19 mouse cellular contexts compared by ENCODE assay signal in genomic region chr5:136386757-136387156, GRCm38 (mm10).
DNase-seq lines count a peak whose midpoint lies in the region; ATAC-seq and TF ChIP-seq lines count a peak whose summit lies in the region.
"Had no signal": no experiment of that assay in that cellular context is flagged by ENCODE, and none has a peak within 500 bp of the region (broad histone marks: within the 10 kb centered on the region; RNA-seq: fewer than 3 reads in every experiment).

No protein-coding gene starts in this region.

- no peaks in the 10 kb centered on the region for H3K27me3 ChIP-seq in heart, embryonic 15.5 days
- no peaks in the 10 kb centered on the region for H3K27me3 ChIP-seq in heart, adult 2 months (ENCODE audit: control insufficient read depth, insufficient read depth, low read length)
- no peaks in the 10 kb centered on the region for H3K27me3 ChIP-seq in stomach, postnatal 0 days (ENCODE audit: control insufficient read depth, insufficient read depth, low read length)
- H3K27me3 ChIP-seq: embryonic facial prominence, embryonic 12.5 days; forebrain, embryonic 15.5 days; hindbrain, embryonic 13.5 days had no signal

- 38% methylated on average over 2 of the region's 2 CpGs for WGBS in heart, embryonic 15.5 days
- 58% methylated on average over 2 of the region's 2 CpGs for WGBS in heart, adult 2 months
- WGBS in stomach, postnatal 0 days, result 78% methylated on average over 2 of the region's 2 CpGs

- intact Hi-C loops in heart, adult 2 months (cut with DNase I), result no loop called here

- no peak for TF ChIP-seq CTCF in heart, adult 2 months (IDR thresholded peaks at IDR 0.05)
- TF ChIP-seq CTCF in stomach, postnatal 0 days (IDR thresholded peaks at IDR 0.05; ENCODE audit: low read depth), result no peak

- H3K9me3 ChIP-seq in heart, embryonic 15.5 days (replicated peaks), result no peaks in the 10 kb centered on the region
- no peaks in the 10 kb centered on the region for H3K9me3 ChIP-seq in stomach, postnatal 0 days (ENCODE audit: control insufficient read depth, low read length)
- H3K9me3 ChIP-seq: embryonic facial prominence, embryonic 12.5 days; forebrain, embryonic 15.5 days; hindbrain, embryonic 13.5 days had no signal

- H3K36me3 ChIP-seq in heart, embryonic 15.5 days, result no peaks in the 10 kb centered on the region
- no peaks in the 10 kb centered on the region for H3K36me3 ChIP-seq in heart, adult 2 months (ENCODE audit: control insufficient read depth, insufficient read depth, low read length)
- no peaks in the 10 kb centered on the region for H3K36me3 ChIP-seq in stomach, postnatal 0 days (ENCODE audit: control insufficient read depth, insufficient read depth, low read length)
- H3K36me3 ChIP-seq: embryonic facial prominence, embryonic 12.5 days; forebrain, embryonic 15.5 days; hindbrain, embryonic 13.5 days had no signal

- peak overlapping the region; percentile 27; the same call in 1 of the 2 replicates for H3K27ac ChIP-seq in heart, embryonic 15.5 days
- no peak overlapping the region for H3K27ac ChIP-seq in heart, adult 2 months
- no peak overlapping the region for H3K27ac ChIP-seq in stomach, postnatal 0 days (replicated peaks)
- H3K27ac ChIP-seq: embryonic facial prominence, embryonic 12.5 days; forebrain, embryonic 15.5 days; hindbrain, embryonic 13.5 days; hindbrain, postnatal 0 days had no signal

- H3K9ac ChIP-seq in heart, embryonic 15.5 days, result no peak overlapping the region
- H3K9ac ChIP-seq in heart, adult 2 months (ENCODE audit: low read depth, low read length), result no peak overlapping the region
- no peak overlapping the region for H3K9ac ChIP-seq in stomach, postnatal 0 days (ENCODE audit: low read length)
- H3K9ac ChIP-seq: embryonic facial prominence, embryonic 12.5 days; forebrain, embryonic 15.5 days; hindbrain, embryonic 13.5 days had no signal

- TF ChIP-seq POLR2A in heart, adult 2 months (IDR thresholded peaks at IDR 0.05; ENCODE audit: insufficient read depth, low read depth, low read length), result no peak

- no peak overlapping the region for H3K4me2 ChIP-seq in heart, embryonic 15.5 days
- H3K4me2 ChIP-seq in stomach, postnatal 0 days (replicated peaks; ENCODE audit: low read depth), result no peak overlapping the region
- H3K4me2 ChIP-seq: embryonic facial prominence, embryonic 12.5 days; forebrain, embryonic 15.5 days; heart, embryonic 11.5 days; hindbrain, embryonic 13.5 days had no signal

- TF ChIP-seq EP300 in heart, adult 2 months (IDR thresholded peaks at IDR 0.05; ENCODE audit: insufficient read depth, low read depth, low read length), result no peak
- no peak for TF ChIP-seq EP300 in stomach, postnatal 0 days (optimal IDR thresholded peaks at IDR 0.05)

- DNase-seq in adrenal gland, adult (ENCODE audit: inconsistent age in 2 of 2, low spot score in 1 of 2), result peak; percentile 13 to 65
- DNase-seq in adrenal gland, adult 8-10 months, result no peak
- DNase-seq in heart, adult 2 months, result no peak
- DNase-seq in 416B (ENCODE audit: low read depth) (peak; percentile 70), R1 (ENCODE audit: low read depth, low spot score) (peak; percentile 43)
- DNase-seq in stomach, postnatal 0 days (ENCODE audit: low spot score), result no peak
- DNase-seq: adrenal gland, postnatal 36 days; cerebellum, adult 11 months; cerebellum, adult 8-10 months; cerebellum, postnatal 14 days; gastrocnemius, postnatal 36 days; heart, adult 11 months; kidney, adult 11 months had no signal

- no peak for ATAC-seq in heart, embryonic 15.5 days (replicated peaks; ENCODE audit: insufficient number of reproducible peaks, insufficient read depth, low FRiP score, low read depth)
- no peak for ATAC-seq in stomach, postnatal 0 days (ENCODE audit: low FRiP score, low TSS enrichment)
- ATAC-seq: forebrain, embryonic 15.5 days; hindbrain, postnatal 0 days had no signal

- no peak overlapping the region for H3K4me3 ChIP-seq in heart, embryonic 15.5 days
- H3K4me3 ChIP-seq in heart, adult 2 months, result no peak overlapping the region
- H3K4me3 ChIP-seq in stomach, postnatal 0 days (ENCODE audit: low read depth, low read length), result no peak overlapping the region
- H3K4me3 ChIP-seq: embryonic facial prominence, embryonic 12.5 days; forebrain, embryonic 15.5 days; hindbrain, embryonic 13.5 days had no signal

- H3K4me1 ChIP-seq in heart, embryonic 15.5 days (replicated peaks), result peaks cover 31% of the 10 kb centered on the region
- peaks cover 3% of the 10 kb centered on the region for H3K4me1 ChIP-seq in heart, adult 2 months (ENCODE audit: control insufficient read depth, insufficient read depth, low read length)
- H3K4me1 ChIP-seq in stomach, postnatal 0 days (replicated peaks; ENCODE audit: control insufficient read depth, insufficient read depth), result no peaks in the 10 kb centered on the region
- H3K4me1 ChIP-seq: embryonic facial prominence, embryonic 12.5 days had no signal

- H3K79me2 ChIP-seq in heart, adult 2 months (replicated peaks; ENCODE audit: control insufficient read depth, insufficient read depth, low read length), result no peaks in the 10 kb centered on the region

Comparison
In these comparisons a context has a peak if more than half of its experiments do, and no peak if none do; other contexts are left out.
1. DNase-seq: peak in adrenal gland, adult (2 of 2), 416B (single experiment) and R1 (single experiment); none in adrenal gland, adult 8-10 months (single experiment), heart, adult 2 months (0 of 2) and stomach, postnatal 0 days (single experiment).